Mouse (Mus musculus) neural tube, embryonic 12.5 days (tissue): ENCODE measurements around the gene Jmjd4. TPM values are rescaled to one million over a fixed set of nuclear protein-coding genes. Genes with fewer than 3 reads are reported as not detected.

ENCODE experiments used
- ATAC-seq: fragments of 200-750 bp; cut with Nextera tagmentation; 2 replicates; pipeline ENCODE4 v1.8.0; 2017; ENCODE audit warnings: low read depth, mild to moderate bottlenecking, moderate TSS enrichment, moderate library complexity; ENCODE audit not compliant: low FRiP score
- H3K27ac ChIP-seq: fragments of 300-500 bp; sonication (generic); 2 replicates; pipeline ENCODE4 v1.5.1; 2016
- H3K27me3 ChIP-seq: fragments of 300-500 bp; sonication (generic); replicated peaks from 2 replicates; pipeline ENCODE4 v1.6.1; 2016; ENCODE audit warnings: mild to moderate bottlenecking
- H3K36me3 ChIP-seq: fragments of 300-500 bp; sonication (generic); 2 replicates; pipeline ENCODE4 v1.6.1; 2016; ENCODE audit warnings: mild to moderate bottlenecking
- H3K4me1 ChIP-seq: fragments of 300-500 bp; sonication (generic); 2 replicates; pipeline ENCODE4 v1.6.1; 2016
- H3K4me2 ChIP-seq: fragments of 300-500 bp; sonication (generic); replicated peaks from 2 replicates; pipeline ENCODE4 v1.6.1; 2016; ENCODE audit warnings: mild to moderate bottlenecking
- H3K4me3 ChIP-seq: fragments of 300-500 bp; sonication (generic); 2 replicates; pipeline ENCODE4 v1.5.1; 2016
- H3K9ac ChIP-seq: fragments of 300-500 bp; sonication (generic); 2 replicates; pipeline ENCODE4 v1.6.1; 2016; ENCODE audit warnings: mild to moderate bottlenecking
- H3K9me3 ChIP-seq: fragments of 300-500 bp; sonication (generic); 2 replicates; pipeline ENCODE4 v1.6.1; 2016; ENCODE audit warnings: mild to moderate bottlenecking
- WGBS: fragments of 180-500 bp; shearing (Covaris S2); methylation state at CpG from one replicate; pipeline ENCODE4 v1.1.7; 2016; 5-methylcytosine and 5-hydroxymethylcytosine counted together
- polyA plus RNA-seq: library from polyadenylated mRNA; unstranded; fragments of >200 nt; fragmentation: Nextera tagmentation; extraction: Ambion mirVana; gene quantifications from 2 replicates; pipeline ENCODE4 v1.2.1, GENCODE M21; 2016

Gene Jmjd4
- polyA plus RNA-seq, 1 experiment from 2014 or later: 14.5 TPM

GRCm38 (mm10) chr11:59429959-59430358, 19.9 kb upstream of the Jmjd4 start:
- WGBS: 86% methylated on average over 1 of the region's 1 CpGs
- Histone ChIP-seq H3K4me3 (no peak overlapping the region), H3K36me3 (peaks cover 46% of the 10 kb centered on the region), H3K4me2 (no peak overlapping the region), H3K27ac (no peak overlapping the region), H3K9me3 (no peaks in the 10 kb centered on the region), H3K4me1 (no peaks in the 10 kb centered on the region), H3K27me3 (no peaks in the 10 kb centered on the region), H3K9ac (no peak overlapping the region)
- ATAC-seq: no peak

- Histone ChIP-seq H3K27me3 (no peaks in the 10 kb centered on the region), H3K9ac (no peak overlapping the region), H3K4me1 (no peaks in the 10 kb centered on the region), H3K9me3 (peaks cover 10% of the 10 kb centered on the region), H3K36me3 (peaks cover 41% of the 10 kb centered on the region), H3K4me3 (no peak overlapping the region), H3K27ac (no peak overlapping the region), H3K4me2 (no peak overlapping the region)
- no peak for ATAC-seq
- 72% methylated on average over 3 of the region's 3 CpGs for WGBS
Observed at GRCm38 (mm10) chr11:59432261-59432660, 17.6 kb upstream of the Jmjd4 start.

GRCm38 (mm10) chr11:59437954-59438353, 11.9 kb upstream of the Jmjd4 start:
- Histone ChIP-seq H3K4me1 (no peaks in the 10 kb centered on the region), H3K9ac (no peak overlapping the region), H3K9me3 (peaks cover 10% of the 10 kb centered on the region), H3K36me3 (peaks cover 44% of the 10 kb centered on the region), H3K4me2 (no peak overlapping the region), H3K4me3 (no peak overlapping the region), H3K27ac (no peak overlapping the region), H3K27me3 (no peaks in the 10 kb centered on the region)
- ATAC-seq: no peak
- WGBS: 96% methylated on average over 12 of the region's 12 CpGs

DNA sequence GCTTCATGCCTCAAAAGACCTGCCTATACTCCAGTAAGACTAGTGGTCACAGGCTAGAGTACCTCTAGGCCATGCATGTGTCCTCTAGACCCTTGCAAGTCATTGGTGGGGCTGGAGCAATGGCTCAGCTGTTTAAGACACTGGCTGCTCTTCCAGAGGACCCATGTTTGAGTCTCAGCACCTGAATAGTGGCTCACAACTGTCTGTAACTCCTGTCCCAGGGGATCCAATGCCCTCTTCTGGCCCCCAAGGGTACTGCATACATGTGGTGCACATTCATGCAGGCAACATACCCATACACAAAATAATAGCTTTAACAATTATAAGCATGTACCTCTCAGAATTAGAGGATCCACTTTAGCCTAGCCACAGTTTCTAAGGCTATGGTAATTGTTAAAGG, 6.7 kb upstream of the Jmjd4 start:
- no peak overlapping the region for H3K27ac ChIP-seq
- no peaks in the 10 kb centered on the region for H3K27me3 ChIP-seq
- H3K4me1 ChIP-seq: no peaks in the 10 kb centered on the region
- H3K9ac ChIP-seq: no peak overlapping the region
- no peak overlapping the region for H3K4me3 ChIP-seq
- ATAC-seq: no peak
- no peak overlapping the region for H3K4me2 ChIP-seq
- H3K36me3 ChIP-seq: peaks cover 24% of the 10 kb centered on the region
- H3K9me3 ChIP-seq: no peaks in the 10 kb centered on the region

GRCm38 (mm10) chr11:59450230-59450771, 456 bp downstream of the Jmjd4 start:
- peak; percentile 69; the same call in 1 of the 2 replicates for ATAC-seq
- H3K36me3 ChIP-seq: peaks cover 34% of the 10 kb centered on the region
- WGBS: under 1% methylated on average over 38 of the region's 38 CpGs
- peak overlapping the region; percentile 90 for H3K4me2 ChIP-seq
- H3K9ac ChIP-seq: peak overlapping the region; percentile 66
- no peaks in the 10 kb centered on the region for H3K9me3 ChIP-seq
- no peak overlapping the region for H3K27ac ChIP-seq
- peaks cover 18% of the 10 kb centered on the region for H3K4me1 ChIP-seq
- H3K27me3 ChIP-seq: no peaks in the 10 kb centered on the region
- peak overlapping the region; percentile 71 for H3K4me3 ChIP-seq

DNA sequence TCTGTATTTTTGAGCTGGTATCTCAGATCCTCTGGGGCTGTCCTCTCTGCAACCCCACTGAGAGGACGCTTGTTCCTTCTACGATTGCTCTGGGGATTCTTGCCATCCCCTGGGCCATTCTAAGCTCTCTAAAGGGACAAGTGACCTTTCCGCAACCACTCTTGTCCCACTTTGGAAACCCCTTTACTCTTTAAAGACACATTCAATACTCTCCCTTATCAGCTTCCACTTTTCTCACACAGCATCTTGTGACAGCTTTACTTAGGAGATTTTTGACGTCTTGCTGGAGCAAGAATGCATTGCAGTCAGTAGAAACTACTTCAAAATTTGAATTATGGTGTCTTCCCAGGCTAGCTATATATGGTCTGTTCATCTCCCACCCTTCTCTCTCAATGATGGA, 1.2 kb downstream of the Jmjd4 start, which contains the start of gene Snap47:
Gene Snap47 (minus strand): TSS at position 101 of the 400 bp plus-strand sequence.
- Histone ChIP-seq H3K4me3 (peak within 1 kb of the TSS; percentile 71), H3K9me3 (no peaks in the 10 kb centered on the region), H3K9ac (peak within 1 kb of the TSS; percentile 66), H3K4me2 (peak within 1 kb of the TSS; percentile 90), H3K36me3 (peaks cover 37% of the 10 kb centered on the region), H3K4me1 (peaks cover 18% of the 10 kb centered on the region), H3K27ac (peak within 1 kb of the TSS; percentile 71; the same call in 1 of the 2 replicates), H3K27me3 (no peaks in the 10 kb centered on the region)
- ATAC-seq: no peak
- 85% methylated on average over 4 of the region's 4 CpGs for WGBS

DNA sequence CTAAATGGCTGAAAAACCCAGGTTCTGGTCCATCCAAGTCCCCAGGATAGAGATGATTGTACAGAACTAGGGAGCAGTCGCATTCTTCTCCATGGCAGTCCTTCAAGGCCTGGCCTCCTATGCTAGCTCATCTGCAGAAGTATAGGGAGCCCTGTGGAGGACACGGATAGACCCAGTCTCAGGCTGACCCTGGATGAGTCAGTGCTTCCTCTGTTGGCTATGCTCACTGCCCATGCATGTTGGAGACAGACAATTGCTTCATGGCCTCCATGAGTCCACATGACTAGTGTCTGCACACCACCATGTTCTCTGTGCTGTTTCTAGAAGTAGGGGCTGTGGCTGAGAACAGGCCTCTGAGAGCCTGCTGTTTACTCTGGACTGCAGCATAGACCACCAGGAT, 6.5 kb downstream of the Jmjd4 start:
- no peaks in the 10 kb centered on the region for H3K27me3 ChIP-seq
- no peaks in the 10 kb centered on the region for H3K9me3 ChIP-seq
- no peaks in the 10 kb centered on the region for H3K4me1 ChIP-seq
- no peak overlapping the region for H3K4me2 ChIP-seq
- no peak overlapping the region for H3K9ac ChIP-seq
- no peak overlapping the region for H3K27ac ChIP-seq
- ATAC-seq: no peak
- WGBS: 99% methylated on average over 2 of the region's 2 CpGs
- H3K4me3 ChIP-seq: no peak overlapping the region
- peaks cover 69% of the 10 kb centered on the region for H3K36me3 ChIP-seq

DNA sequence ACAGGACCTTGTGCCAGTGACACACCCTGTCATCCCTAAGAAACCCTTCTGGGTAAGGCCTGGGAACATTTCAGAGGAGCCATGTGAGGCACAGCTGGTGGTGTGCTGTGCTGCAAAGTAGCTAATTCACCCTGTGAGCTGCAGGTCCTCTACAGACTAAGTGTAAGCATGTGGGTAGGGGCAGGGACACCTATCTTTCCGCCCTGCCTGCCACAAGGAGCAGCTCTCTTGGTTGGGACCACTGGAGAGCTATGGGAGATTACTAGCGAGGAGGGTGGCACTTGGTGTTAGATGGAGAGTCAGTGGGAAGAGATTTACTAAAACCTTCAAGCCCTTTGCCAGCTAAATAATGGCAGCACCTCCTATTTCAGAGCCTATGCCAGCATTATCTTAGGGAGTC, 7.0 kb downstream of the Jmjd4 start:
- H3K4me1 ChIP-seq: no peaks in the 10 kb centered on the region
- H3K27ac ChIP-seq: no peak overlapping the region
- no peak overlapping the region for H3K9ac ChIP-seq
- no peak overlapping the region for H3K4me3 ChIP-seq
- H3K36me3 ChIP-seq: peaks cover 72% of the 10 kb centered on the region
- no peaks in the 10 kb centered on the region for H3K27me3 ChIP-seq
- ATAC-seq: no peak
- WGBS: 93% methylated on average over 2 of the region's 2 CpGs
- no peak overlapping the region for H3K4me2 ChIP-seq
- H3K9me3 ChIP-seq: no peaks in the 10 kb centered on the region

- H3K4me2 ChIP-seq: no peak overlapping the region
- no peaks in the 10 kb centered on the region for H3K27me3 ChIP-seq
- no peak overlapping the region for H3K9ac ChIP-seq
- ATAC-seq: no peak
- H3K4me1 ChIP-seq: no peaks in the 10 kb centered on the region
- whole genome bisulfite sequencing: 74% methylated on average over 5 of the region's 5 CpGs
- no peak overlapping the region for H3K27ac ChIP-seq
- peaks cover 75% of the 10 kb centered on the region for H3K36me3 ChIP-seq
- no peak overlapping the region for H3K4me3 ChIP-seq
- H3K9me3 ChIP-seq: peaks cover 19% of the 10 kb centered on the region
Observed at GRCm38 (mm10) chr11:59458973-59459372, 9.1 kb downstream of the Jmjd4 start.

GRCm38 (mm10) chr11:59460459-59460858, 10.6 kb downstream of the Jmjd4 start:
- no peaks in the 10 kb centered on the region for H3K27me3 ChIP-seq
- H3K36me3 ChIP-seq: peaks cover 74% of the 10 kb centered on the region
- H3K4me3 ChIP-seq: no peak overlapping the region
- no peaks in the 10 kb centered on the region for H3K4me1 ChIP-seq
- 99% methylated on average over 2 of the region's 2 CpGs for WGBS
- no peak overlapping the region for H3K27ac ChIP-seq
- no peak overlapping the region for H3K9ac ChIP-seq
- no peak for ATAC-seq
- peaks cover 24% of the 10 kb centered on the region for H3K9me3 ChIP-seq
- H3K4me2 ChIP-seq: no peak overlapping the region

- peak overlapping the region; percentile 86 for H3K9ac ChIP-seq
- no peaks in the 10 kb centered on the region for H3K36me3 ChIP-seq
- H3K9me3 ChIP-seq: no peaks in the 10 kb centered on the region; the same call in 1 of the 2 replicates
- peak overlapping the region; percentile 80 for H3K4me2 ChIP-seq
- no peaks in the 10 kb centered on the region for H3K27me3 ChIP-seq
- H3K4me3 ChIP-seq: peak overlapping the region; percentile 77
- WGBS: 8% methylated on average over 37 of the region's 37 CpGs
- no peak overlapping the region for H3K27ac ChIP-seq
- ATAC-seq: peak; percentile 33; the same call in 1 of the 2 replicates
- H3K4me1 ChIP-seq: peaks cover 6% of the 10 kb centered on the region; the same call in 1 of the 2 replicates
Observed at GRCm38 (mm10) chr11:59471413-59472325, 21.8 kb downstream of the Jmjd4 start.

GRCm38 (mm10) chr11:59472326-59472677, 22.5 kb downstream of the Jmjd4 start, which contains the start of gene Zfp867:
Zfp867 (minus strand) TSS chr11:59472474.
- Histone ChIP-seq H3K4me1 (peaks cover 6% of the 10 kb centered on the region; the same call in 1 of the 2 replicates), H3K4me2 (peak within 1 kb of the TSS; percentile 80), H3K9me3 (no peaks in the 10 kb centered on the region), H3K36me3 (no peaks in the 10 kb centered on the region), H3K27ac (no peak within 1 kb of the TSS), H3K4me3 (peak within 1 kb of the TSS; percentile 77), H3K9ac (peak within 1 kb of the TSS; percentile 86), H3K27me3 (no peaks in the 10 kb centered on the region)
- ATAC-seq: peak; percentile 92
- under 1% methylated on average over 19 of the region's 19 CpGs for WGBS
